Mouse (Mus musculus) olfactory bulb, adult 2 months (tissue): ENCODE data around the gene Notch1.

Experiments
- CTCF ChIP-seq: fragments of 200-500 bp; IDR thresholded peaks from 2 replicates; pipeline ENCODE4 v1.5.1; 2012; ENCODE audit warnings: low read depth, mild to moderate bottlenecking, low read length, moderate library complexity; ENCODE audit not compliant: insufficient read depth
- POLR2A ChIP-seq: fragments of 200-500 bp; IDR thresholded peaks from 2 replicates; pipeline ENCODE4 v1.6.1; 2012; ENCODE audit warnings: mild to moderate bottlenecking, low read depth, low read length, moderate library complexity; ENCODE audit not compliant: insufficient read depth

DNA sequence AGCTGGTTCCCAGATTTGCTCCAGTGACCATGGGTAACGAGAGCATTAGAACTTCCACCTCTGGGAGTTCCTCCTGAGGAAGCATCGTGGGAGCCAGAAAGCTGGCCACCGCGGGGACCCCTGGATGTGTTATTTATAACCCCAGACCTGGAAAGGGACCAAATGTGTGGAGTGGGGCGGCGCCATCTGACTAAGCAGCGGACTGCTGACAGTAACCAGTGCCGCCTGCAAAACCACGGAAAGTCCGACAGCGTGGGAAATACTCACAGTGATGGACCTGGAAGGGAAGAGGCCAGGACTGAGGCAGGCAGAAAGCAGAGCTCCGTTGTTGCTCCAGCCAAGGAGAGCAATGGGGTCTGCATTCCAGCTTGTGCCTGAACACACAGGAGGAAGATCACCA is at the start of gene Notch1:
- TF ChIP-seq POLR2A (no peak), CTCF (no peak)
